Mouse (Mus musculus) central nervous system, embryonic 11.5 days (tissue): ENCODE measurements around the gene Gripap1. TPM values are rescaled to one million over a fixed set of nuclear protein-coding genes. Genes with fewer than 3 reads are reported as not detected.

Experiments used
- polyA plus RNA-seq: library from polyadenylated mRNA; depleted of rRNA; stranded (reverse); fragments of >200 nt; gene quantifications from 2 replicates; pipeline ENCODE4 v1.2.3, GENCODE M21; 2012; rRNA removed

Gripap1 gene
- polyA plus RNA-seq: 72.0 and 84.3 TPM in 2 replicates

DNA sequence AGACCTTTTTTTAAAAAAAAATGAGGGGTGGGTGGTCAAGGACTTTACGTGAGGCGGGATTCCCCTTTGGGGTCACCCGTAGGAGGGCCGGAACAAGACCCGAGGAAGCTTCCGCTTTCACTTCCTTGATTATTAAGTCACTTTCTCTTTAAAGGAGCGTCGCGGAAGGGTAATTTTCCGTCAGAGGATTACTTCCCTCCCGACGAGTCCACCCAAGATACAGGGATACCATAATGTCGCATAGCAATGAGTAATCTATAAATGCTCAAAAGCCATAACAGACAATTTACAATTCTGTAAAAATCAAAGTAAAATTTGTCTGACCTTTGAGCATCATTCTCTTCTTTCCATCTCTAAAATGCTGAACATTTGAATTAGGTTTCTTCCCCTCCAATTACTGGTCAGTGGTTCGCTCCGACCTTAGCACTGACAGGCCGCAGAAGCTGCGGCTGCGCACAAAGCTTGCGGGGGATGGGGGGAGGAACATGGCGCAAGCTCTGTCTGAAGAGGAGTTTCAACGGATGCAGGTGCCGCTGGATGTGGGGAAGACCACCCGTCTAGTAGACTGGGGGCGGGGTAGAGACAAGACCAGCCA, at the start of gene Gripap1:
Gripap1 (plus strand) TSS at position 224 of the 595 bp plus-strand sequence.

DNA sequence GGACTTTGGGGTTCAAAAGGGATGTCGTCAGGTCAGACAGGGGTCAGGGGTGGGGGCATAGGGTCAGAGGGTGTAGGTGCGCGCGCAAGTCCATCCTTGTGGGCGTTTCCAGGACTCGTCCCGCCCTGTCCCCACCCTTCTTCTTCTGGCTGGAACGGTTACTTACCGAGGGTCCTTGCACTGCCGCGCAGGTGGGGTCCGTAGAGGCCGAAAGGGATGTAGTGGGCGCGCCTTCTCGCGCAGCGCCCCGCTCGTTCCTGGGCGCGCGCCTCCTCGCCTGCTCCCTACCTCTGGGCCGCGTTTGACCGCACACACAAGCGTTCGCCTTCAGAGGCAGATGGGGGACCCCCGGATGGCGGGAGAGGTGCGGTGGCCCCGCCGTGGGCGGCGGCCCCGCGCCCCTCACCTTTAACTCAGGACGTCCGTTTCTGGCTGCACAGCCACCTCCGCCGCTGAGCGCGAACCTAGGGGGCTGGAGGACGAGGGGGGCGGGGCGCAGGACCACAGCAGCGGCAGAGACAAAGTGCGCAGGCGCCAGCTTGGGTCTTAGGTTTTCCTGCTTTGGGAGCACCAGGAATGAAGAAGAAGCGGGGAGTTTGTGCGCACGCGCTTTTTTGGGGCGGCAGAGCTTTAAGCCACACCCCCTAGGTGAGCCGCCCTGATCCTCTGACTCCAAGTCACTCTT, 39.0 kb upstream of the Gripap1 start, which contains the start of gene Ccdc120:
Ccdc120 (minus strand) TSS at position 474 of the 685 bp plus-strand sequence.

GRCm38 (mm10) chrX:7762137-7762920, 27.2 kb upstream of the Gripap1 start, which contains the start of gene Tfe3:
TSS of gene Tfe3 (plus strand) at chrX:7762560.

DNA sequence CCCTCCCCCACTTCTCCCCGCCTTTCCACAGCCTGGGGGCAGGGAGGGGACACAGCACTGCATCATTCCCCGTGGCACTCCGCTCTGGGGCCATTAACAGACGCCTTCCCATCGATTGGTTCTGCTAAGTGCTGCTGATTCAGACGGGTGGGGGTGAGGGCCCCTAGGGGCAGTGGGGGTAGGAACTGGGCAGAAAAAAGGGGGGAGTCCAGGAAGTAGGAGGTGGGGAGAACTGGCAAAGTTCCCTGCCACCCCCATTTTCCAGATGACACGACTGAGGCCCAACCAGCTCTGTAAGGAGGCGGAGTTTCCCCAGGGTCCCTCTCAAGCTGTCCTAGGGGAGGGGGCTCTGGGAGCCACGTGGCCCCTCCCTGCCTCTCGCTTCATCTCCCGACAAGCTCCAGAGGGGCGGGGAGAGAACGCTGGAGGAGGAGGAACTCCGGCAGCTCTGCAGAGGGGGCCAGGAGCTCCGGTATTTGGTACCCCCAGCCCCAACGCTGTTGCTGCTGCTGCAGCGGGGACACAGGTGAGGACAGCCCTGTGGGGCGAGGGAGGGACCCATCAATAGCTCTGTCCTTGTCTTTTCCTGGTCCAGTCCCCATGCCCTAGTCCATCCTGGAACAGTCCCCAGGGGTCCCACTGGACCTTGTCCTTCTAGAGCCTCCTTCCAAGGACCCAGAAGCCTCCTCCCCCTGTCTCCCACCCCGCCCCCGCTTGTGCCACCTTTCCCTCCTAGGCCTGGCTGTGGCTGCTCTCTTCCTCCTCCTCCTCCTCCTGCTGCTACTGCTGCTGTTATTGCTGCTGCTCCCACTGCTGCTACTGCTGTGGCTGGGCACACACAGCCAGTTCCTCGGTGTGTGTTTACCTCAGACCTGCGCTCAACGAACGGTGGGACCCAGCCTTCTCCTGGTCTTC, 32.6 kb downstream of the Gripap1 start, which contains the start of gene Kcnd1:
Kcnd1 (plus strand) TSS at position 425 of the 915 bp plus-strand sequence.

DNA sequence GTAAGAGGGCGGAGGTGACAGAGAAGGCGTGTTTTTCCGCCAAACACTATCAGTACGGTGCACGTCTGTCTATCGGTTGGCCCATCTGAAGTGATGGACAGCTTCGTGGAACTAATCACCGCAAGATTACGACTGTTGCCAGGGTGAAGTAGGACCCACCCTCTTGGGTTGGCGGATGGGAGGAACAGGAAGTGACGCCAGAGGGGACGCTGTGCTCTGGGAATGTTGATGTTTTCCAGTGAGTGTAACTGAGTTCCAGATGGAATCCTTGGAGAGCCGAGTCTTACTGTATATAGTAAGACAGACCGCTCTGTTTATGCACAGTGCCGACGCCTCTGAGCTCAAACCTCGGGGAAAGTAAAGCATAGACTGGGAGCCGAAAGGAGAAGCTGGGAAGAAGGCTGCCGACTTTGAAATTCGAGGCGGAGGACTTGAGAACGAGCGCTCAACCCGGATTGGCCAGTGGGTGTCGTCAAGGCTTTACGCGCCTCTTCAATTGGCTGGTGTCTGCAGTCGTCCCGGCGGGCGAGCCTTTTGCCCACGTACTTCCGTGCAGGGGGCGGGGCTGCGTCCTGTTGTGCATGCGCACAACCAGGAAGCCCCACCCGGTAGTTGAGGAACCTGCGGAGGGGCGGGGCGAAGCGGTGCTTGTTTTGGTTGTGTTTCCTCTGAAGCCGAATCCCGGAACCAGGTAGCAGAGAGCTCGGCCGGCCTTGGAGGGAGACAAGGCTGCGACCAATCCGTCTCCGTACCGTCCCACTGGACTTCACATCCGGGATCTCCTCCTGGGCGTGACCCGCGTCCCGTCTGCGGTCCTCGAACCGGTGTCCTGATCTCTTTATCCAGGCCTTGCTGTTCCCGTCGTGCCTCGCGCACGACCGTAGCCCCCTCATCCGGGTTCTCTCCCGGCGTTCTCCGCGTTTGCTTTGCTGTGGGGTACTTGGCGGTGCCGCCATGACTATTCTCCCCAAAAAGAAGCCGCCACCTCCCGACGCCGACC, 51.9 kb downstream of the Gripap1 start, which contains the start of gene Otud5:
Otud5 (plus strand) TSS at position 202 of the 1,000 bp plus-strand sequence.

Other genes with a start within 250 kb of the Gripap1 start
- 0.05 TPM in 2 replicates for gene Foxp3, start 216.1 kb upstream of the Gripap1 start, polyA plus RNA-seq
- gene Ppp1r3f, start 215.5 kb upstream of the Gripap1 start, polyA plus RNA-seq: 4.5 and 9.5 TPM in 2 replicates
- 24.3 and 26.8 TPM in 2 replicates for gene Ccdc22, start 184.2 kb upstream of the Gripap1 start, polyA plus RNA-seq
- gene Cacna1f, start 182.7 kb upstream of the Gripap1 start, polyA plus RNA-seq: 0.01 and 0.02 TPM in 2 replicates
- gene Syp, start 151.3 kb upstream of the Gripap1 start, polyA plus RNA-seq: 24.8 and 45.7 TPM in 2 replicates
- gene Prickle3, start 132.5 kb upstream of the Gripap1 start, polyA plus RNA-seq: 4.0 and 7.8 TPM in 2 replicates
- gene Plp2, start 118.4 kb upstream of the Gripap1 start, polyA plus RNA-seq: 27.1 and 66.2 TPM in 2 replicates
- gene Magix, start 108.5 kb upstream of the Gripap1 start, polyA plus RNA-seq: 0.16 and 0.22 TPM in 2 replicates
- 33.8 and 34.8 TPM in 2 replicates for gene Gpkow, start 92.6 kb upstream of the Gripap1 start, polyA plus RNA-seq
- gene Wdr45, start 75.4 kb upstream of the Gripap1 start, polyA plus RNA-seq: 27.5 and 38.5 TPM in 2 replicates
- gene Gm45208, start 67.5 kb upstream of the Gripap1 start, polyA plus RNA-seq: 0.24 and 0.42 TPM in 2 replicates
- 53.9 and 70.5 TPM in 2 replicates for gene Praf2, start 61.3 kb upstream of the Gripap1 start, polyA plus RNA-seq
- gene Ccdc120, start 38.9 kb upstream of the Gripap1 start, polyA plus RNA-seq: 20.3 and 22.5 TPM in 2 replicates
- 16.0 and 21.7 TPM in 2 replicates for gene Tfe3, start 27.2 kb upstream of the Gripap1 start, polyA plus RNA-seq
- gene Kcnd1, start 32.5 kb downstream of the Gripap1 start, polyA plus RNA-seq: 2.8 and 3.9 TPM in 2 replicates
- gene Otud5, start 51.6 kb downstream of the Gripap1 start, polyA plus RNA-seq: 43.7 and 56.6 TPM in 2 replicates
- gene Pim2, start 88.5 kb downstream of the Gripap1 start, polyA plus RNA-seq: 11.3 and 13.8 TPM in 2 replicates
- 15.1 and 29.0 TPM in 2 replicates for gene Slc35a2, start 94.3 kb downstream of the Gripap1 start, polyA plus RNA-seq
- 167 and 254 TPM in 2 replicates for gene Pqbp1, start 109.5 kb downstream of the Gripap1 start, polyA plus RNA-seq
- 52.5 and 81.8 TPM in 2 replicates for gene Timm17b, start 109.6 kb downstream of the Gripap1 start, polyA plus RNA-seq
- not detected in 2 replicates for gene Gm10491, start 118.1 kb downstream of the Gripap1 start, polyA plus RNA-seq
- 0.29 TPM in 1 of 2 replicates, not detected in the other for gene Gm10490, start 119.8 kb downstream of the Gripap1 start, polyA plus RNA-seq
- 14.0 and 40.0 TPM in 2 replicates for gene Pcsk1n, start 130.1 kb downstream of the Gripap1 start, polyA plus RNA-seq
- 0.07 and 0.11 TPM in 2 replicates for gene Eras, start 138.8 kb downstream of the Gripap1 start, polyA plus RNA-seq
- gene Hdac6, start 158.1 kb downstream of the Gripap1 start, polyA plus RNA-seq: 88.1 and 106 TPM in 2 replicates
- 9.1 and 11.0 TPM in 2 replicates for gene Gata1, start 188.3 kb downstream of the Gripap1 start, polyA plus RNA-seq
- 0.19 TPM in 1 of 2 replicates, not detected in the other for gene Glod5, start 228.7 kb downstream of the Gripap1 start, polyA plus RNA-seq